Mouse (Mus musculus): ENCODE results near the gene Tspan9.

GRCm38 (mm10) chr6:128135459-128135858 lies 7.9 kb downstream of the Tspan9 start:
- no peak for TF ChIP-seq GATA1 (IDR thresholded peaks at IDR 0.05; ENCODE audit: borderline replicate concordance, low read length)
- no peak for TF ChIP-seq FLI1 (IDR thresholded peaks at IDR 0.05; ENCODE audit: low read length)
